Mouse (Mus musculus) liver, adult 2 months (tissue): ENCODE measurements around the gene Bicral.
"Not testable (repeated sequence)": the region's sequence is repeated elsewhere in the genome, so short reads cannot be mapped to it uniquely, and the experiment has no call there.

Source experiments
- CTCF ChIP-seq: fragments of 200-500 bp; IDR thresholded peaks from 2 replicates; pipeline ENCODE4 v1.5.1; 2011; ENCODE audit warnings: low read depth, low read length, control low read depth
- POLR2A ChIP-seq: fragments of 200-500 bp; IDR thresholded peaks from 2 replicates; pipeline ENCODE4 v1.6.1; 2011; ENCODE audit warnings: low read length, control low read depth; ENCODE audit not compliant: insufficient read depth; ENCODE audit errors: extremely low read depth

DNA sequence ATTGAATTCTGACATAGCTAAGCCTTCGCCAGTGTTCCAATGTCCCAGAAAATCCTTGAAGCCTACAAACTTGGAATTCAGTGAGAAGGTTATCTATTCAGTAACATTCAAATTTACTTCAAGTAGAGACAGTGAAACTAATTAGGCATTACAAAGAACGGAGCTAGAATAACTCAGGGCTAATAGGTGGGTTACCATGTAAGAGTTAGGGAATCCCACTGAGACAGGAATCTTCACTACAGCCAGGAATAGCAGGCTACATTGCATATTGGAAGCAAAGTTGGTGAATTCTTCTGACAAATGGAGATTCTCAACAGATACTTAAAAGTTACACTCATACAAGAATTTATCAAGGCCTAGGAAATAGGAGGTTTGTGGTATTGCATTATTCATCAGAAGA is 70.3 kb downstream of the Bicral start:
- TF ChIP-seq CTCF, POLR2A: not testable (repeated sequence)
